Mouse (Mus musculus) ovary, adult 18-20 months (tissue): ENCODE data around the gene Ctnnd2.
"Not testable (repeated sequence)": the region's sequence is repeated elsewhere in the genome, so short reads cannot be mapped to it uniquely, and the experiment has no call there.

Source experiments
- DNase-seq: peaks from one replicate; pipeline ENCODE4 v3.0.0; 2022; ENCODE audit warnings: low spot score, mixed read lengths

Ctnnd2 gene

DNA sequence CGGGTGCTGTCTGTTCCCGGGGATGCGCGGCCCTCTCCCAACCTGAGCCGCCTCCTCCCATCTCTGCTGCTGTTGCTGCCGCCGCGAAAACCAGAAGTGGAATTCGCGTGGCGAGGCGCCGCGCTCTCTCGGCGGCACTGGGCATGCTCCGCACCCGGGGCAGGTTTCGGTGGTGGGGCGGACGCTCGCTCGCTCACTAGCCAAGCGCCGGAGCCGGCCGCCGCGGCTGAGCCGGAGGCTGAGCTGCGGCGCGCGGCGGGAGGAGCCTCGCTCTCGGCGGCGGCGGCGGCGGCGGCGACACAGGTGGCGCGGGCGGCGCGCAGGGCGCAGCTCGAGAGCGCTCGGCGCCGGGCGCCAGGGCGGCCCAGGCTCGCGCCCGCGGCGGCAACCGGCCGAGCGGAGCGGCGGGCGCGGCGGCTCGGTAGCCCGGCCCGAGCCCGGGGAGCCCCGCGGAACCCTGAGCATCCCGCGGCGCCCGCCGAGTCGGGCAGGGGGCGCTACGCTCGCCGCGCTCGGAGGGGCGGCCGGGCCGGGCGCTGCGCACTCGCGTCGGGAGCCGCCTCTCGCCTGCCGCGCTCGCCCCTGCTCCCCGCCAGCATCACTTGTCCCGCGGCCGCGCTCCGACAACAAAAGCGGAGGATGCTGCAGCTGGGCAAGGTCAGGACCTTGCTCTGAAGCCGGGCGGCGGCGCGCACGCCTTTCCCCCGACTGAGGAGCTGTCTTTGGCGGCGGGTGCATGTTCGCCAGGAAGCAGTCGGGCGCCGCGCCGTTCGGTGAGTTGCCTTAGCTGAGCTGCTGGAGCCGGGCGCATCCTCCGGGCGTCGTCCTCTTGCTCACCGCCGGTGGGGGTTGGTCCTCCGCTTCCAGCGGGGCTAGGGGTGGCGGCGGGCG is at the start of gene Ctnnd2:
Ctnnd2 (plus strand) TSS at position 203 of the 891 bp plus-strand sequence.
- DNase-seq, result no peak

- no peak for DNase-seq
These were observed 41.7 kb upstream of the Ctnnd2 start for GRCm38 (mm10) chr15:30130705-30131104.

- not testable (repeated sequence) for DNase-seq
These were observed 32.8 kb upstream of the Ctnnd2 start for GRCm38 (mm10) chr15:30139626-30140025.

GRCm38 (mm10) chr15:30145413-30145812 is 27.0 kb upstream of the Ctnnd2 start:
- DNase-seq, result no peak

DNA sequence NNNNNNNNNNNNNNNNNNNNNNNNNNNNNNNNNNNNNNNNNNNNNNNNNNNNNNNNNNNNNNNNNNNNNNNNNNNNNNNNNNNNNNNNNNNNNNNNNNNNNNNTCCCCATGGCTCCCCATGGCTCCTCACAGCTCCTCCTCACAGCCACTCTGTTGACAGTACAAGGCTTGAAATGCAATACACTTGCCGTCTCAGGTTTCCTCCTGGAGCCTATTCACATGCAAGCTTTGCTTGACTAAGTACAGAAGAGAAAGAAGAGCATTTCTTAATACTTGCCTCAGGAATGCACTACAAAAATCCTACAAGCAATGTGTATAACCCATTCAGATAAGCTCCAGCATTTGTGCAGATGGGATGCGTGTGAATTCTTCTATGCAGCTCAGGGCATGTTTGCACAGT is 20.2 kb upstream of the Ctnnd2 start:
- no peak for DNase-seq

GRCm38 (mm10) chr15:30157975-30158374 is 14.4 kb upstream of the Ctnnd2 start:
- DNase-seq, result no peak

DNA sequence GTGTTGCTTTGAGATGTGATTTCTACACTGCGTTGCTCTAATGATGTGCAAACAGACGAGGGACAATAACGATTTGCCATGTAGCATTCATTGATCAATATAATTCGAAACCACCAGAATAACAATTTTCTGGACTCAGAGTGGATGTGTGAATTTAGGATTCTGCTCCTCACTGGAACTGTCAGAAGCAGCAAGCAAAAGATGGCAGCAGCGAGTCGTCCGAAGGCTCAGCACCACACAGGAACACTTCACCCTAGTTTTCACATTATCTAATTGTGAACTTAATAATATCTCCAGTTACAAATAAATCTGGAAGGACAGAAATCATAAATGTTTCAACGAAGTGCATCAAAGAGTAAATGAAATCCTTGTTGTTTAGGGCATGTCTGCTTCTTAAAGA is 2.4 kb upstream of the Ctnnd2 start:
- DNase-seq, result no peak

DNA sequence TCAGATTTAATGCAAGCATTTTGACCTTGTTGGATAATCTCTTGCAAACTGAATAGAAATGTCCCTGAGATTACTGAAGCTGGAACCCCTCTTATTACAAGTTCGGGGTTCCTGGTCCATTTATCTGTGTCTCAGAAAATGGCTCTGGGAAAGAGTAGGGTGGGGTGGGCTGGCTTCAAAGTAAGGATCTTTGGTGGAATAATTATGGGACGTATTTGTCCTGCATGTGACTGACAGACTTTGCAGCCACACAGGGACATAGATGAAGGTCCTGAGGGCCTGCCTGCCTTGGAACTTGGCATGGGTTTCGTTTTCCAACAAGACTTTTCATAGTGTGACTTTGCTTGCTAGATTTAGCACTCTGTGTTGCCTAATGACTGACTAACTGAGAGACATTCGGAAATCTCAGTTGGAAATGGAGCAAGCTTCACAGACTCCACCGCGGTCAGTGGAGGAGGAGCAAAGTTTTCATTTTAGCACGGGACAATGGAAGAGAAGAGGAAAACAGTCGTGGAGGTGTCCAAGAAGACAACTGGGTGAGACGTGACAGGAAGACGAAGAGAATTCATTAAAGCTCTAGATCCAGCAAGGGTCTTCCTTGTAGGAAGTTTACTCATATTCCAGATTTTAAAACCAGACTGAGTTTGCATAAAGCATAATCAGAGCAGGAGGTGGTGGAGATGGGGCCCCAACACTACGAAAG is 749 bp upstream of the Ctnnd2 start:
- no peak for DNase-seq

DNA sequence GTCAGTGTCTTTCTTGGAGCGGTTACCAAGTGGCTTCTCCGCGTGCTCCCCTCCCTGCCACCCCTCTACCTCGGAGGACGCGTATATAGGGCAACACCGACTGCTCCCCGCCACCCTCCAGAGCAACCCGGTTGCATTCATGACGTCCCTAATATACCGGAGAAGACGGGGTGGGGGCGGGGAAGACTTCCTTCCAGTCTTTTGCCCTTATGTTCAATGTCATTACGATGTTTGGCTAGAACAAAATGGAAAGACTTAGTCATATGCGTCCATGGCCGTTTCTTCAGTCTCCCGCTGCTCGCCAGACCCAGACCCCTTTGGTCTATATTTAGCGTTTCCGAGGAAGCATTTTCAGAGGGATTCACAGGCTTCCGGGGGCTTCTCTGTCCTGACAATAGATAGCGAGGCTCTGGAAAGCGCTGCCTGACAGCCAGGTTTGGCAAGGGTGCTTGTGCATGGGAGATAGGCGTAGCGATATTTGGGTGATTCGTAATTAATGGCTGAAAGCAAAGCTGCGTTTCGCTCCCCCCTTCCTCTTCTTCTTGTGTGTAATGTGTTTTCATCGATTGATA is 1.1 kb downstream of the Ctnnd2 start:
- DNase-seq, result no peak

GRCm38 (mm10) chr15:30174321-30174720 is 1.9 kb downstream of the Ctnnd2 start:
- DNase-seq, result no peak

GRCm38 (mm10) chr15:30184020-30184419 is 11.6 kb downstream of the Ctnnd2 start:
- no peak for DNase-seq

DNA sequence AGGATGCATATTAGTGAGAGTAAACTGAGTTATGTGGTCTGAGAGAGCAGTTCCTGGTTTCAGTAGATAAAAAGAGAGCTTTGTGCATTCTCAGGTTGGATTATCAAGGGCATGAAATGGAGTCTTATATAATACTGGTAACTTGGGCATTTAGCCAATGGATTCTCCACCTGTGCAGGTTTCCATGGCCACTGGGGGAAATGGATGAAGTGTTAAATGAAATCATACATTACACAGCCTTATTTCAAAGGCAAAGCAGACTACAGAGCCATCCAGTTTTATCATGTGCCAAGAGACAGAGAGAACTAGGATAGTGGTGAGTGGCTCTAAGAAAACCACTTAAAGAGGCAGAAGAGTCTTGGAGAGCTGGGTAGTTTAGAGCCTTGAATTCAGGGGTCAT is 18.5 kb downstream of the Ctnnd2 start:
- no peak for DNase-seq

DNA sequence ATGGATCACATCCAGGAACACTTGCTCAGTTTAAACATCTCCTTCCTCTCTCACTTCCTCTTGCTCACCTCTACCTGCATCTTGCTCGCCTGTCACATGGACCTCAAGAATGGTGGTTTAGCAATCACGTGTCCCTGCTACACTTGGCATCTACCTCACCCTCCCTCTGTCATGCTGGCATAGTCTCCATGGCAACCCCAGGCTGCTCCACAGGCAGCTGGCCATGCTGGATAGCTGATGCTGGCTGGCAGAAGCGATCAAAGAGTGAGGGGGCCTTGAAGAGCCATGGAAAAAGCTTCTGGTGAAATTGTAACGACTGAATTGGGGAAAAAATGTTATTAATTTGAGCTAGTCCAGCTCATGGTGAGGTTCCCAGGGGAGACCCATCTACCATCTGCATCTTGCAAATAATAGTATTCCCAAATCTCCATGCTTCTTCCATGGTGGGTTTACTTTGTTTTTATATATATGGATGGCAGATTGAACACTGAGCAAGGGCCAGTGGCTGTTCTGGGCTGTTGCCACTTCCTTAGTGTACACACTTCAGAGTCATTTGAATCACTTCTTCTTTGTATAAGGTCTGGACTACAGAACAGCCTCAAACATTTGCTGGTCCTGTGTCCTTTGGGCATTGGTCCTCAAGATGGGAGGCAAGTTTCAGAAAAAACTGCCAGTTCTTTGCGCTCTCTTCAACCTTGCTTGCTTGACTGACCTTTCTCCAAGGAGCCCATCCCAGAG is 19.7 kb downstream of the Ctnnd2 start:
- no peak for DNase-seq

DNA sequence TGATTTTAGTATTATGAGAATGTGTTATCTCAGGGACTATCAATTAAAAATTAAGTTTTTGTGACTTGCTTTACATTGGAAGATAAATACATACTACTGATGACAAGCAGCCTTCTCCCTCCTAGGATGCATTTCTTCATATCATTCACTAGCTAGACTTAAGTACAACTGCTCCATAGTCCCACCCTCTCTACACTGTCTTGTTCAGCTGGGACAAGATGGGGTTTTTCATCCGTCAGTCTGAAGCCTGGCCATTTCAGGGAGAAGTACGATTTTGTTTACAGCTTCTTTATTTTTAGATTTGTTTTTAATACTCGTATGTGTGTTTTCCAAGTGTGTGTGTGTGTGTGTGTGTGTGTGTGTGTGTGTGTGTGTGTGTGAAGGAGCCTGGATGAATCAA is 26.0 kb downstream of the Ctnnd2 start:
- no peak for DNase-seq

DNA sequence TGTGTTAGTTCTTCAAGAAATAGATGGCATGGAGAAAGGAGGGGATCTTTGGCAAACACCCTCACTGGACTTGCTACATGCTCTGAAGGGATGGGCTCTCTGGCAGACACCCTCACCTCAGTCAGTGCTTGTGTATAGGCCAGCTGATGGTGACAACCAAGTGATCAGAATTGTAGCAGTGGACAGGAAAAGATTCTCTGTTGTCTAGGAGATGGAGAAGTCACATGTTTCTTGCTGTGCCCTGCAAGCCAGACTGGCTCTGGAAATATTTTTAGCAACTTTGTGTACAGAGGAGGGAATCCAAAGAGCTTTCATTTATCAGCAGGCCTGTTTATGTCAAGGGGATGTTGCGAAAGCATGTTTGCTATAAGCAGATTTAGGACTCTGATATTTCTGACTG is 27.4 kb downstream of the Ctnnd2 start:
- DNase-seq, result no peak

DNA sequence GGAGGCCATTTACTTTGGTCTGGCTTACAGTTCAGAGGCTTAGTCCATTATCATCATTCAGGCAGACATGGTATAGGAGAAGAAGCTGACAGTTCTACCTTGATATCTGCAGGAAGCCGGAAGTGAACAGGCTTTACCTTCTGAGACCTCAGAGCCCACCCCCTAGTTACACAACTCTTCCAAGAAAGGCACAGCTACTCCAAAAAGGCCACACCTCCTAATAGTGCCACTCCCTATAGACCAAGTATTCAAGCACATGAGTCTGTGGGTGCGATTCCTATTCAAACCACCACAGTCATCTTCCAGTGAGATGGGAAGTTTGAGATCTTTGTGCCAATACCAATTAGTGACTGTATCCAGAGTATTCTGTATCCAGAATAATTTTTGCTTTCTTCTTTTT is 28.8 kb downstream of the Ctnnd2 start:
- DNase-seq, result no peak

- DNase-seq, result no peak
These were observed 29.2 kb downstream of the Ctnnd2 start for GRCm38 (mm10) chr15:30201617-30202016.

DNA sequence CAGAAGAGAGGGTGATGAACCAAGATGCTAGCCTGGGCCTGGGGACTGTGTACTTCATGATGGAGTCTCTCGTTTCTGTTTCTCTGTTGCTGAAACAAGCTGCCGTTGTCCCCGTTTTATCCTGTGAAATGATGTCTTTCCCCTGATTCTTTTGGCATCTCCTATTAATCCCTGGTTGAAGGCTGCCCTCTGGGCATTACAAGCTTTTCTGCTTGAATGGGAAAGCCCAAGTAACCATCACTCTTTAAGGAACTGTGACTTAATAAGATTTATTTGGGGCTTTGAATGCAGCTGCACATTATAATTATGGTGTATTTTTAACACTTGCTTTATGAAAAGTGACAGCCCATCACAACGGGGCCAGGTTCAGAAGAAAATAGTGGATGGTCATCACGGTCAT is 40.4 kb downstream of the Ctnnd2 start:
- DNase-seq, result no peak

DNA sequence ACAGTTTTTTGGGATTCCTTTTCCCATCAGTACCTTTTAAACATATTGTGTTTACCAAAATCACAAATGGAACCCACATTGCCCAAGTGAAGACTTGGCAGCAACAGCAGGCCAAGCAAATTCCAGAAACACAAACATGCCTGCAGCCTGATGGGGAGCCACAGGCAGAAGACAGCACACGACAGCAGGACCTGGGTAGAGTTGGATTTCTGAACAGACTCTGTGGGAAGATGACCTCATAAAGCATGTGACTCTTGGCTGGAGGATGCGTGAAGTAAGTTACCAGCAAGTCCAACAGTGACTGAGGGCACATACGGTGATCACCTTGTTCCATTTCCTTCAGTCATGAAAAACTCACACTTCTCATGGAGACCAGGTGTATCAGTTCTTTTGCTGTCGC is 43.5 kb downstream of the Ctnnd2 start:
- no peak for DNase-seq

GRCm38 (mm10) chr15:30229112-30229511 is 56.7 kb downstream of the Ctnnd2 start:
- no peak for DNase-seq

DNA sequence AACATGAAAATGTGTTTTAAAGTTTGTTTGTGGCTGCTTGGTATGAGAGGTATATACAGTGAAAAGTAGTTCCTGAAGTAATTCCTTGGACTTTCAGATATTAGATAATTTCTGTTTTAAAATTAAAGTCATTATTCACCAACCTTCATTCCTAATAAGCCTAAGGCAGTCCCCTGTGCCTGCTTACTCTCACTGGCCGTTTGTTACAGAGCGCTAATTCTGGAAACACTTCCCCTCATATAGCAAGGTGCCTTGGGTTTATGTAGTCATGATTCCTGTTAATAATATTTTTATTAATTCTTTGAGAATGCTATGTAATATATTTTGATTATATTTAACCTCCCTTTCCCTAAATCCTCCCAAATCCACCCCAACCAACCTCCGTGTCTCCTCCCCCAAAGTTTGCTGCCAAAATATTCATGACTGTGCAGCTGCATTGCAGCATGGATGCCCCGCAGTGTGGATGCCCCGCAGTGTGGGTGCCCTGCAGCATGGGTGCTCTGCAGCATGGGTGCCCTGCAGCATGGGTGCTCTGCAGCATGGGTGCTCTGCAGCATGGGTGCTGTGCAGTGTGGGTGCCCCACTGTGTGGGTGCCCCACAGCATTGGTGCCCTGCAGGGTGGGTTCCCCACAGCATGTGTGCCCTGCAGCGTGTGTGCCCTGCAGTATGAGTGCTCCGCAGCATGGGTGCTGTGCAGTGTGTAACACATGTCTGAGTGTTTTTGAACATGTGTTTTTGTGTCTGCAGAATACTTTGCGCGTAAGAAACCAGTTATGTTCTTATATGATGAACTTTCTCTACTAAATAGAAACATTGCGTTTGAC is 63.0 kb downstream of the Ctnnd2 start:
- DNase-seq, result no peak
